In the genomic region with DNA sequence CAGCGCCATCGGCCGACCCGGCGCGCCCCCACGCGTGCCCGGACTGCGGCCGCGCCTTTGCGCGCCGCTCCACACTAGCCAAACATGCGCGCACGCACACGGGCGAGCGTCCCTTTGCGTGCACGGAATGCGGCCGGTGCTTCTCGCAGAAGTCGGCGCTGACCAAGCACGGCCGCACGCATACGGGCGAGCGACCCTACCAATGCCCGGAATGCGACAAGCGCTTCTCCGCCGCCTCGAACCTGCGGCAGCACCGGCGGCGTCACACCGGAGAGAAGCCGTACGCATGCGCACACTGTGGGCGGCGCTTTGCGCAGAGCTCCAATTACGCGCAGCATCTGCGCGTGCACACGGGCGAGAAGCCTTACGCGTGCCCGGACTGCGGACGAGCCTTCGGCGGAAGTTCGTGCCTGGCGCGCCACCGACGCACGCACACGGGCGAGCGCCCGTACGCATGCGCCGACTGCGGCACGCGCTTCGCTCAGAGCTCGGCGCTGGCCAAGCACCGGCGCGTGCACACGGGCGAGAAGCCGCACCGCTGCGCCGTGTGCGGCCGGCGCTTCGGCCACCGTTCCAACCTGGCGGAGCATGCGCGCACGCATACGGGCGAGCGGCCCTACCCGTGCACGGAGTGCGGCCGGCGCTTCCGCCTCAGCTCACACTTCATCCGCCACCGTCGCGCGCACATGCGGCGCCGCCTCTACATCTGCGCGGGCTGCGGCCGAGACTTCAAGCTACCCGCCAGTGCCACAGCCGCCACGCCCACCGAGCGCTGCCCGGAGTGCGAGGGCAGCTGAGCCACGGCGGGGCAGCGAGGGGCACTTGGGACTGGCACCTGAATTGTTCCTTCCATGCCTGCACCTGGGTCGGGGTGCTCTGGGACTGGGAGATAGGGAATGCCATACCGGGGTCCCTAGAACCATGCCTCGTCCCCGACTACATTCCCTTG, we compare ENCODE assay signal across 8 mouse cellular contexts. TPM values are rescaled to one million over a fixed set of nuclear protein-coding genes. Genes with fewer than 3 reads are reported as not detected.
DNase-seq lines count a peak whose midpoint lies in the region; ATAC-seq and TF ChIP-seq lines count a peak whose summit lies in the region.

No protein-coding gene starts in this region.

- peaks cover 73% of the 10 kb centered on the region for H3K36me3 ChIP-seq in embryonic facial prominence, embryonic 10.5 days (replicated peaks)
- H3K36me3 ChIP-seq in intestine, postnatal 0 days (ENCODE audit: control insufficient read depth, insufficient read depth) = peaks cover 17% of the 10 kb centered on the region; the same call in 1 of the 2 replicates
- no peaks in the 10 kb centered on the region for H3K36me3 ChIP-seq in midbrain, embryonic 11.5 days (ENCODE audit: control insufficient read depth, insufficient read depth, low read length)

- no peaks in the 10 kb centered on the region for H3K9me3 ChIP-seq in embryonic facial prominence, embryonic 10.5 days
- no peaks in the 10 kb centered on the region for H3K9me3 ChIP-seq in intestine, postnatal 0 days (ENCODE audit: control insufficient read depth)
- no peaks in the 10 kb centered on the region for H3K9me3 ChIP-seq in midbrain, embryonic 11.5 days (ENCODE audit: control insufficient read depth, low read length)

- peak; percentile 76 for ATAC-seq in granulocyte monocyte progenitor cell, adult 5-6 weeks (replicated peaks; ENCODE audit: poor library complexity, severe bottlenecking)
- ATAC-seq in intestine, postnatal 0 days = peak; percentile 94
- peak; percentile 96 for ATAC-seq in midbrain, embryonic 11.5 days (ENCODE audit: low FRiP score)

- under 1% methylated on average over 136 of the region's 136 CpGs for WGBS in embryonic facial prominence, embryonic 10.5 days
- WGBS in intestine, postnatal 0 days = under 1% methylated on average over 136 of the region's 136 CpGs
- under 1% methylated on average over 136 of the region's 136 CpGs for WGBS in midbrain, embryonic 11.5 days

- TF ChIP-seq CTCF in intestine, postnatal 0 days (IDR thresholded peaks at IDR 0.05; ENCODE audit: low read depth) = peak; percentile 16

- H3K4me1 ChIP-seq in embryonic facial prominence, embryonic 10.5 days = peaks cover 19% of the 10 kb centered on the region
- H3K4me1 ChIP-seq in intestine, postnatal 0 days (replicated peaks; ENCODE audit: control insufficient read depth, insufficient read depth, low read length) = no peaks in the 10 kb centered on the region
- H3K4me1 ChIP-seq in midbrain, embryonic 11.5 days (ENCODE audit: control insufficient read depth, insufficient read depth, low read length) = peaks cover 7% of the 10 kb centered on the region

- peak overlapping the region; percentile 59 for H3K9ac ChIP-seq in intestine, postnatal 0 days (ENCODE audit: low read depth, low read length)
- H3K9ac ChIP-seq in midbrain, embryonic 11.5 days (ENCODE audit: low read length) = peak overlapping the region; percentile 79

- intact Hi-C loops in left cerebral cortex, postnatal 4 days (cut with DNase I) = no loop called here

- H3K4me3 ChIP-seq in embryonic facial prominence, embryonic 10.5 days = peak overlapping the region; percentile 71
- H3K4me3 ChIP-seq in intestine, postnatal 0 days (ENCODE audit: low read depth, low read length) = peak overlapping the region; percentile 61
- H3K4me3 ChIP-seq in midbrain, embryonic 11.5 days (ENCODE audit: low read depth, low read length) = peak overlapping the region; percentile 52

- DNase-seq in adrenal gland, postnatal 14 days = peak; percentile 96
- peak; percentile 96 for DNase-seq in embryonic facial prominence, embryonic 10.5 days (ENCODE audit: low spot score)
- peak; percentile 98 for DNase-seq in left cerebral cortex, postnatal 4 days
- DNase-seq in midbrain, embryonic 11.5 days (ENCODE audit: low spot score, missing footprints) = peak; percentile 100
- peak; percentile 98 for DNase-seq in right cerebral cortex, postnatal 4 days
- peak; percentile 94 for DNase-seq in yolk sac, embryonic 10.5 days (ENCODE audit: low spot score)

- H3K27ac ChIP-seq in embryonic facial prominence, embryonic 10.5 days (replicated peaks) = peak overlapping the region; percentile 90
- H3K27ac ChIP-seq in intestine, postnatal 0 days (ENCODE audit: low read depth, low read length) = peak overlapping the region; percentile 51
- peak overlapping the region; percentile 85 for H3K27ac ChIP-seq in midbrain, embryonic 11.5 days (ENCODE audit: low read depth, low read length)

- no peaks in the 10 kb centered on the region for H3K27me3 ChIP-seq in embryonic facial prominence, embryonic 10.5 days (replicated peaks; ENCODE audit: low read depth, poor library complexity, severe bottlenecking)
- H3K27me3 ChIP-seq in intestine, postnatal 0 days (replicated peaks; ENCODE audit: control insufficient read depth, insufficient read depth, low read length) = no peaks in the 10 kb centered on the region
- no peaks in the 10 kb centered on the region for H3K27me3 ChIP-seq in midbrain, embryonic 11.5 days (ENCODE audit: control insufficient read depth, insufficient read depth, low read length)

- H3K4me2 ChIP-seq in intestine, postnatal 0 days (replicated peaks; ENCODE audit: low read depth) = peak overlapping the region; percentile 83
- H3K4me2 ChIP-seq in midbrain, embryonic 11.5 days = peak overlapping the region; percentile 92

RNA-seq across cellular contexts. Expression of gene Dctpp1, which starts 6.4 kb away (rescaled TPM):
- total RNA-seq in adrenal gland, postnatal 14 days (2021) = 48.3 and 57.5 TPM in 2 replicates
- 363 and 380 TPM in 2 replicates for polyA plus RNA-seq in embryonic facial prominence, embryonic 10.5 days (2016; fragmentation: Nextera tagmentation; extraction: Ambion mirVana)
- 99.5 and 126 TPM in 2 replicates for total RNA-seq in granulocyte monocyte progenitor cell, adult 5-6 weeks (2014; fragmentation: Nextera tagmentation)
- total RNA-seq in granulocyte monocyte progenitor cell, adult 5-6 weeks (2017) = 68.9 and 72.0 TPM in 2 replicates
- 75.2 and 80.9 TPM in 2 replicates for polyA plus RNA-seq in intestine, postnatal 0 days (2015; fragmentation: Nextera tagmentation; extraction: Ambion mirVana)
- total RNA-seq in left cerebral cortex, postnatal 4 days (2021) = 10 to 100 TPM; 49.8 to 63.1 TPM
- polyA plus RNA-seq in midbrain, embryonic 11.5 days (2014; fragmentation: Nextera tagmentation; extraction: Ambion mirVana) = 235 and 254 TPM in 2 replicates

RNA-seq across cellular contexts. Expression of gene Zfp771, which starts 10.0 kb away (rescaled TPM):
- 25.9 and 28.1 TPM in 2 replicates for total RNA-seq in adrenal gland, postnatal 14 days (2021)
- polyA plus RNA-seq in embryonic facial prominence, embryonic 10.5 days (2016; fragmentation: Nextera tagmentation; extraction: Ambion mirVana) = 65.1 and 69.1 TPM in 2 replicates
- 4.9 and 7.8 TPM in 2 replicates for total RNA-seq in granulocyte monocyte progenitor cell, adult 5-6 weeks (2014; fragmentation: Nextera tagmentation)
- total RNA-seq in granulocyte monocyte progenitor cell, adult 5-6 weeks (2017) = 5.9 and 10.6 TPM in 2 replicates
- polyA plus RNA-seq in intestine, postnatal 0 days (2015; fragmentation: Nextera tagmentation; extraction: Ambion mirVana) = 17.6 and 19.8 TPM in 2 replicates
- 10 to 100 TPM; 54.9 to 64.5 TPM for total RNA-seq in left cerebral cortex, postnatal 4 days (2021)
- polyA plus RNA-seq in midbrain, embryonic 11.5 days (2014; fragmentation: Nextera tagmentation; extraction: Ambion mirVana) = 49.3 and 54.0 TPM in 2 replicates

RNA-seq across cellular contexts. Expression of gene Sephs2, which starts 19.8 kb away (rescaled TPM):
- 147 and 187 TPM in 2 replicates for total RNA-seq in adrenal gland, postnatal 14 days (2021)
- polyA plus RNA-seq in embryonic facial prominence, embryonic 10.5 days (2016; fragmentation: Nextera tagmentation; extraction: Ambion mirVana) = 82.5 and 86.4 TPM in 2 replicates
- total RNA-seq in granulocyte monocyte progenitor cell, adult 5-6 weeks (2014; fragmentation: Nextera tagmentation) = 63.0 and 70.4 TPM in 2 replicates
- 158 and 176 TPM in 2 replicates for total RNA-seq in granulocyte monocyte progenitor cell, adult 5-6 weeks (2017)
- 335 and 364 TPM in 2 replicates for polyA plus RNA-seq in intestine, postnatal 0 days (2015; fragmentation: Nextera tagmentation; extraction: Ambion mirVana)
- total RNA-seq in left cerebral cortex, postnatal 4 days (2021) = 10 to 100 TPM; 42.6 to 42.9 TPM
- polyA plus RNA-seq in midbrain, embryonic 11.5 days (2014; fragmentation: Nextera tagmentation; extraction: Ambion mirVana) = 79.0 and 84.5 TPM in 2 replicates

RNA-seq across cellular contexts. Expression of gene Sept1, which starts 21.2 kb away (rescaled TPM):
- 11.2 and 35.8 TPM in 2 replicates for total RNA-seq in adrenal gland, postnatal 14 days (2021)
- 27.3 and 30.0 TPM in 2 replicates for polyA plus RNA-seq in embryonic facial prominence, embryonic 10.5 days (2016; fragmentation: Nextera tagmentation; extraction: Ambion mirVana)
- total RNA-seq in granulocyte monocyte progenitor cell, adult 5-6 weeks (2014; fragmentation: Nextera tagmentation) = 17.1 and 23.3 TPM in 2 replicates
- 29.1 and 33.3 TPM in 2 replicates for total RNA-seq in granulocyte monocyte progenitor cell, adult 5-6 weeks (2017)
- polyA plus RNA-seq in intestine, postnatal 0 days (2015; fragmentation: Nextera tagmentation; extraction: Ambion mirVana) = 6.3 and 6.6 TPM in 2 replicates
- 1 to 10 TPM; 7.9 to 8.8 TPM for total RNA-seq in left cerebral cortex, postnatal 4 days (2021)
- polyA plus RNA-seq in midbrain, embryonic 11.5 days (2014; fragmentation: Nextera tagmentation; extraction: Ambion mirVana) = 24.6 and 29.8 TPM in 2 replicates

RNA-seq across cellular contexts. Expression of gene Zfp553, which starts 21.2 kb away (rescaled TPM):
- 10.0 and 13.8 TPM in 2 replicates for total RNA-seq in adrenal gland, postnatal 14 days (2021)
- 73.5 and 75.8 TPM in 2 replicates for polyA plus RNA-seq in embryonic facial prominence, embryonic 10.5 days (2016; fragmentation: Nextera tagmentation; extraction: Ambion mirVana)
- total RNA-seq in granulocyte monocyte progenitor cell, adult 5-6 weeks (2014; fragmentation: Nextera tagmentation) = 6.0 and 18.7 TPM in 2 replicates
- total RNA-seq in granulocyte monocyte progenitor cell, adult 5-6 weeks (2017) = 11.4 and 12.0 TPM in 2 replicates
- polyA plus RNA-seq in intestine, postnatal 0 days (2015; fragmentation: Nextera tagmentation; extraction: Ambion mirVana) = 7.4 and 7.6 TPM in 2 replicates
- total RNA-seq in left cerebral cortex, postnatal 4 days (2021) = 10 to 100 TPM; 28.4 to 28.8 TPM
- polyA plus RNA-seq in midbrain, embryonic 11.5 days (2014; fragmentation: Nextera tagmentation; extraction: Ambion mirVana) = 30.3 and 32.4 TPM in 2 replicates

Comparison
In these comparisons a context has a peak if more than half of its experiments do, and no peak if none do; other contexts are left out.
1. Peak in every context shown above with its lines: DNase-seq, ATAC-seq, H3K4me3 ChIP-seq and H3K27ac ChIP-seq.